Mouse (Mus musculus) midbrain, embryonic 12.5 days (tissue): ENCODE measurements around the gene Aff4. TPM values are rescaled to one million over a fixed set of nuclear protein-coding genes. Genes with fewer than 3 reads are reported as not detected.
"Not testable (repeated sequence)": the region's sequence is repeated elsewhere in the genome, so short reads cannot be mapped to it uniquely, and the experiment has no call there.

ENCODE experiments used
- ATAC-seq: fragments of 200-750 bp; cut with Nextera tagmentation; 2 replicates; pipeline ENCODE4 v1.8.0; 2017; ENCODE audit warnings: low read depth, moderate TSS enrichment, moderate library complexity; ENCODE audit not compliant: low FRiP score
- H3K27ac ChIP-seq: fragments of 300-500 bp; sonication (generic); replicated peaks from 2 replicates; pipeline ENCODE4 v1.5.1; 2016; ENCODE audit warnings: mild to moderate bottlenecking
- H3K27me3 ChIP-seq: fragments of 300-500 bp; sonication (generic); 2 replicates; pipeline ENCODE4 v1.6.1; 2016; ENCODE audit warnings: mild to moderate bottlenecking
- H3K36me3 ChIP-seq: fragments of 300-500 bp; sonication (generic); 2 replicates; pipeline ENCODE4 v1.6.1; 2016
- H3K4me1 ChIP-seq: fragments of 300-500 bp; sonication (generic); 2 replicates; pipeline ENCODE4 v1.6.1; 2016
- H3K4me2 ChIP-seq: fragments of 300-500 bp; sonication (generic); replicated peaks from 2 replicates; pipeline ENCODE4 v1.6.1; 2016; ENCODE audit warnings: mild to moderate bottlenecking, moderate library complexity
- H3K4me3 ChIP-seq: fragments of 300-500 bp; sonication (generic); 2 replicates; pipeline ENCODE4 v1.5.1; 2016; ENCODE audit warnings: mild to moderate bottlenecking
- H3K9ac ChIP-seq: fragments of 300-500 bp; sonication (generic); replicated peaks from 2 replicates; pipeline ENCODE4 v1.6.1; 2016; ENCODE audit warnings: mild to moderate bottlenecking, moderate library complexity
- H3K9me3 ChIP-seq: fragments of 300-500 bp; sonication (generic); 2 replicates; pipeline ENCODE4 v1.6.1; 2016; ENCODE audit warnings: mild to moderate bottlenecking
- WGBS: fragments of 180-500 bp; shearing (Covaris S2); methylation state at CpG from one replicate; pipeline ENCODE4 v1.1.7; 2016; 5-methylcytosine and 5-hydroxymethylcytosine counted together
- polyA plus RNA-seq: library from polyadenylated mRNA; unstranded; fragments of >200 nt; fragmentation: Nextera tagmentation; extraction: Ambion mirVana; gene quantifications from 2 replicates; pipeline ENCODE4 v1.2.1, GENCODE M21; 2016

Gene Aff4
- polyA plus RNA-seq, 1 experiment from 2014 or later = 77.4 TPM

GRCm38 (mm10) chr11:53423036-53423435, 72.4 kb downstream of the Aff4 start, which contains the start of gene Leap2:
Gene Leap2, minus strand, starts transcription at chr11:53423170.
- Histone ChIP-seq H3K9ac (no peak within 1 kb of the TSS), H3K27ac (no peak within 1 kb of the TSS), H3K27me3 (no peaks in the 10 kb centered on the region), H3K4me1 (no peaks in the 10 kb centered on the region), H3K4me2 (no peak within 1 kb of the TSS), H3K36me3 (peaks cover 28% of the 10 kb centered on the region), H3K9me3 (no peaks in the 10 kb centered on the region), H3K4me3 (no peak within 1 kb of the TSS)
- 91% methylated on average over 4 of the region's 4 CpGs for WGBS
- ATAC-seq = no peak

- no peaks in the 10 kb centered on the region for H3K9me3 ChIP-seq
- H3K4me3 ChIP-seq = no peak overlapping the region
- no peak overlapping the region; the same call in 1 of the 2 replicates for H3K27ac ChIP-seq
- no peak overlapping the region for H3K4me2 ChIP-seq
- peaks cover 22% of the 10 kb centered on the region for H3K36me3 ChIP-seq
- H3K9ac ChIP-seq = no peak overlapping the region
- 77% methylated on average over 2 of the region's 2 CpGs for WGBS
- peaks cover 5% of the 10 kb centered on the region for H3K4me1 ChIP-seq
- no peak for ATAC-seq
- no peaks in the 10 kb centered on the region for H3K27me3 ChIP-seq
These were observed 74.2 kb downstream of the Aff4 start for GRCm38 (mm10) chr11:53424826-53425225.

GRCm38 (mm10) chr11:53425251-53425650, 74.6 kb downstream of the Aff4 start:
- no peak for ATAC-seq
- no peak overlapping the region for H3K27ac ChIP-seq
- WGBS = 79% methylated on average over 3 of the region's 3 CpGs

GRCm38 (mm10) chr11:53425711-53426255, 75.2 kb downstream of the Aff4 start:
- H3K4me1 ChIP-seq = peaks cover 10% of the 10 kb centered on the region
- no peak overlapping the region for H3K4me3 ChIP-seq
- H3K4me2 ChIP-seq = no peak overlapping the region
- H3K27me3 ChIP-seq = no peaks in the 10 kb centered on the region
- no peaks in the 10 kb centered on the region for H3K9me3 ChIP-seq
- H3K27ac ChIP-seq = no peak overlapping the region
- 87% methylated on average over 6 of the region's 6 CpGs for WGBS
- peaks cover 14% of the 10 kb centered on the region for H3K36me3 ChIP-seq
- no peak overlapping the region for H3K9ac ChIP-seq
- ATAC-seq = no peak

More at GRCm38 (mm10) chr11:53425251-53425650, 74.6 kb downstream of the Aff4 start:
- Histone ChIP-seq H3K9me3 (no peaks in the 10 kb centered on the region), H3K4me2 (no peak overlapping the region), H3K36me3 (peaks cover 17% of the 10 kb centered on the region), H3K4me3 (no peak overlapping the region), H3K27me3 (no peaks in the 10 kb centered on the region), H3K9ac (no peak overlapping the region), H3K4me1 (peaks cover 9% of the 10 kb centered on the region)

- H3K36me3 ChIP-seq = peaks cover 10% of the 10 kb centered on the region
- ATAC-seq, H3K9me3 ChIP-seq, H3K9ac ChIP-seq, H3K27me3 ChIP-seq, H3K4me2 ChIP-seq, H3K27ac ChIP-seq, H3K4me3 ChIP-seq: not testable (repeated sequence)
- peaks cover 15% of the 10 kb centered on the region for H3K4me1 ChIP-seq
- WGBS = 87% methylated on average over 3 of the region's 3 CpGs
These were observed 76.3 kb downstream of the Aff4 start for GRCm38 (mm10) chr11:53426914-53427313.

GRCm38 (mm10) chr11:53427993-53428715, 77.5 kb downstream of the Aff4 start:
- no peaks in the 10 kb centered on the region for H3K9me3 ChIP-seq
- H3K9ac ChIP-seq = no peak overlapping the region
- H3K4me2 ChIP-seq = no peak overlapping the region
- ATAC-seq = no peak
- H3K27ac ChIP-seq = no peak overlapping the region
- 94% methylated on average over 3 of the region's 3 CpGs for WGBS
- H3K4me1 ChIP-seq = peaks cover 15% of the 10 kb centered on the region
- no peaks in the 10 kb centered on the region for H3K27me3 ChIP-seq
- peaks cover 10% of the 10 kb centered on the region for H3K36me3 ChIP-seq
- no peak overlapping the region for H3K4me3 ChIP-seq

- 97% methylated on average over 5 of the region's 5 CpGs for WGBS
These were observed 78.1 kb downstream of the Aff4 start for GRCm38 (mm10) chr11:53428716-53429057.

GRCm38 (mm10) chr11:53429182-53429581, 78.5 kb downstream of the Aff4 start:
- H3K27me3 ChIP-seq = no peaks in the 10 kb centered on the region
- H3K9ac ChIP-seq = no peak overlapping the region
- peaks cover 10% of the 10 kb centered on the region for H3K36me3 ChIP-seq
- no peak for ATAC-seq
- peaks cover 15% of the 10 kb centered on the region for H3K4me1 ChIP-seq
- no peak overlapping the region for H3K27ac ChIP-seq
- no peaks in the 10 kb centered on the region for H3K9me3 ChIP-seq
- H3K4me3 ChIP-seq = peak overlapping the region; percentile 82
- H3K4me2 ChIP-seq = peak overlapping the region; percentile 91

More at GRCm38 (mm10) chr11:53428716-53429057, 78.1 kb downstream of the Aff4 start:
- Histone ChIP-seq H3K36me3 (peaks cover 10% of the 10 kb centered on the region), H3K4me2 (no peak overlapping the region), H3K9ac (no peak overlapping the region), H3K4me3 (no peak overlapping the region), H3K4me1 (peaks cover 15% of the 10 kb centered on the region), H3K27ac (no peak overlapping the region), H3K9me3 (no peaks in the 10 kb centered on the region), H3K27me3 (no peaks in the 10 kb centered on the region)
- no peak for ATAC-seq

- H3K9me3 ChIP-seq = no peaks in the 10 kb centered on the region
- no peaks in the 10 kb centered on the region for H3K27me3 ChIP-seq
- H3K4me3 ChIP-seq = peak overlapping the region; percentile 82
- peak overlapping the region; percentile 91 for H3K4me2 ChIP-seq
- peak; percentile 53; the same call in 1 of the 2 replicates for ATAC-seq
- under 1% methylated on average over 34 of the region's 34 CpGs for WGBS
- peak overlapping the region; percentile 85 for H3K9ac ChIP-seq
- H3K36me3 ChIP-seq = peaks cover 10% of the 10 kb centered on the region
- peaks cover 15% of the 10 kb centered on the region for H3K4me1 ChIP-seq
- H3K27ac ChIP-seq = peak overlapping the region; percentile 67
These were observed 79.7 kb downstream of the Aff4 start for GRCm38 (mm10) chr11:53430300-53430669.

- peaks cover 15% of the 10 kb centered on the region for H3K4me1 ChIP-seq
These were observed 80.2 kb downstream of the Aff4 start, which contains the start of the genes Uqcrq and Gdf9 for GRCm38 (mm10) chr11:53430670-53431346. Gene Uqcrq, minus strand, starts transcription at chr11:53430831. Gene Gdf9, plus strand, starts transcription at chr11:53431023.

GRCm38 (mm10) chr11:53431347-53432056, 80.9 kb downstream of the Aff4 start:
- Histone ChIP-seq H3K36me3 (peaks cover 10% of the 10 kb centered on the region), H3K27ac (peak overlapping the region; percentile 5; the same call in 1 of the 2 replicates), H3K27me3 (no peaks in the 10 kb centered on the region), H3K4me3 (peak overlapping the region; percentile 82), H3K9me3 (no peaks in the 10 kb centered on the region), H3K4me1 (peaks cover 15% of the 10 kb centered on the region), H3K9ac (peak overlapping the region; percentile 12; the same call in 1 of the 2 replicates), H3K4me2 (peak overlapping the region; percentile 91)
- ATAC-seq = no peak; the same call in 1 of the 2 replicates
- 19% methylated on average over 9 of the region's 9 CpGs for WGBS

More at GRCm38 (mm10) chr11:53430670-53431346, 80.2 kb downstream of the Aff4 start, which contains the start of the genes Uqcrq and Gdf9:
- ATAC-seq = peak; percentile 95
- H3K4me2 ChIP-seq = peak within 1 kb of the TSS; percentile 91
- under 1% methylated on average over 44 of the region's 44 CpGs for WGBS
- peaks cover 10% of the 10 kb centered on the region for H3K36me3 ChIP-seq
- H3K4me3 ChIP-seq = peak within 1 kb of the TSS; percentile 82
- no peaks in the 10 kb centered on the region for H3K27me3 ChIP-seq
- peak within 1 kb of the TSS; percentile 67 for H3K27ac ChIP-seq
- no peaks in the 10 kb centered on the region for H3K9me3 ChIP-seq
- H3K9ac ChIP-seq = peak within 1 kb of the TSS; percentile 85
